Mouse (Mus musculus) embryo, embryonic 10.5 days (tissue): Measurements from ENCODE around the gene Ccdc155.
A peak's percentile ranks its signal among the peaks of the same experiment; 100 is the strongest.
"Not testable (repeated sequence)": the region's sequence is repeated elsewhere in the genome, so short reads cannot be mapped to it uniquely, and the experiment has no call there.

Experiments used
- DNase-seq: peaks from one replicate; pipeline ENCODE4 v3.0.0-alpha.2; 2015; ENCODE audit warnings: low spot score

Ccdc155 gene

GRCm38 (mm10) chr7:45191161-45191560 is 13.5 kb downstream of the Ccdc155 start:
- no peak for DNase-seq

- DNase-seq: no peak
Observed at GRCm38 (mm10) chr7:45190186-45190585, 14.5 kb downstream of the Ccdc155 start.

- DNase-seq: no peak
Observed at GRCm38 (mm10) chr7:45189600-45189999, 15.1 kb downstream of the Ccdc155 start.

- DNase-seq: no peak
Observed at GRCm38 (mm10) chr7:45185921-45186320, 18.8 kb downstream of the Ccdc155 start.

- no peak for DNase-seq
Observed at GRCm38 (mm10) chr7:45183672-45184071, 21.0 kb downstream of the Ccdc155 start.

- DNase-seq: no peak
Observed at GRCm38 (mm10) chr7:45182606-45183005, 22.1 kb downstream of the Ccdc155 start.

GRCm38 (mm10) chr7:45182199-45182601 is 22.5 kb downstream of the Ccdc155 start:
- DNase-seq: peak; percentile 95

GRCm38 (mm10) chr7:45181540-45181939 is 23.2 kb downstream of the Ccdc155 start:
- DNase-seq: no peak

GRCm38 (mm10) chr7:45180896-45181477 is 23.7 kb downstream of the Ccdc155 start, which contains the start of gene Pth2:
Gene Pth2, plus strand, starts transcription at chr7:45180995.
- DNase-seq: no peak

GRCm38 (mm10) chr7:45179469-45179868 is 25.2 kb downstream of the Ccdc155 start, which contains the start of gene Gfy:
Gene Gfy, minus strand, starts transcription at chr7:45179569.
- no peak for DNase-seq

GRCm38 (mm10) chr7:45178550-45178949 is 26.1 kb downstream of the Ccdc155 start:
- no peak for DNase-seq

GRCm38 (mm10) chr7:45176356-45176755 is 28.3 kb downstream of the Ccdc155 start:
- DNase-seq: no peak

- DNase-seq: no peak
Observed at GRCm38 (mm10) chr7:45175929-45176328, 28.8 kb downstream of the Ccdc155 start.

- DNase-seq: peak; percentile 42
Observed at GRCm38 (mm10) chr7:45175398-45175797, 29.3 kb downstream of the Ccdc155 start.

GRCm38 (mm10) chr7:45174567-45175280 is 30.0 kb downstream of the Ccdc155 start:
- peak; percentile 36 for DNase-seq

GRCm38 (mm10) chr7:45173772-45174171 is 30.9 kb downstream of the Ccdc155 start:
- DNase-seq: not testable (repeated sequence)

GRCm38 (mm10) chr7:45172974-45173373 is 31.7 kb downstream of the Ccdc155 start:
- no peak for DNase-seq

- DNase-seq: no peak
Observed at GRCm38 (mm10) chr7:45169495-45169894, 35.2 kb downstream of the Ccdc155 start.

GRCm38 (mm10) chr7:45168656-45169055 is 36.0 kb downstream of the Ccdc155 start:
- DNase-seq: no peak

GRCm38 (mm10) chr7:45167761-45168445 is 36.8 kb downstream of the Ccdc155 start:
- no peak for DNase-seq

- DNase-seq: no peak
Observed at GRCm38 (mm10) chr7:45166950-45167401, 37.7 kb downstream of the Ccdc155 start.

GRCm38 (mm10) chr7:45165701-45166100 is 39.0 kb downstream of the Ccdc155 start:
- no peak for DNase-seq

- no peak for DNase-seq
Observed at GRCm38 (mm10) chr7:45164833-45165232, 39.9 kb downstream of the Ccdc155 start.
